Mouse (Mus musculus): ENCODE data around the gene Tmbim4. TPM values are rescaled to one million over a fixed set of nuclear protein-coding genes. Genes with fewer than 3 reads are reported as not detected.
A peak's percentile ranks its signal among the peaks of the same experiment; 100 is the strongest.
"Not testable (repeated sequence)": the region's sequence is repeated elsewhere in the genome, so short reads cannot be mapped to it uniquely, and the experiment has no call there.

Tmbim4 gene
- polyA plus RNA-seq, 1 experiment from 2014 or later: 187 TPM

DNA sequence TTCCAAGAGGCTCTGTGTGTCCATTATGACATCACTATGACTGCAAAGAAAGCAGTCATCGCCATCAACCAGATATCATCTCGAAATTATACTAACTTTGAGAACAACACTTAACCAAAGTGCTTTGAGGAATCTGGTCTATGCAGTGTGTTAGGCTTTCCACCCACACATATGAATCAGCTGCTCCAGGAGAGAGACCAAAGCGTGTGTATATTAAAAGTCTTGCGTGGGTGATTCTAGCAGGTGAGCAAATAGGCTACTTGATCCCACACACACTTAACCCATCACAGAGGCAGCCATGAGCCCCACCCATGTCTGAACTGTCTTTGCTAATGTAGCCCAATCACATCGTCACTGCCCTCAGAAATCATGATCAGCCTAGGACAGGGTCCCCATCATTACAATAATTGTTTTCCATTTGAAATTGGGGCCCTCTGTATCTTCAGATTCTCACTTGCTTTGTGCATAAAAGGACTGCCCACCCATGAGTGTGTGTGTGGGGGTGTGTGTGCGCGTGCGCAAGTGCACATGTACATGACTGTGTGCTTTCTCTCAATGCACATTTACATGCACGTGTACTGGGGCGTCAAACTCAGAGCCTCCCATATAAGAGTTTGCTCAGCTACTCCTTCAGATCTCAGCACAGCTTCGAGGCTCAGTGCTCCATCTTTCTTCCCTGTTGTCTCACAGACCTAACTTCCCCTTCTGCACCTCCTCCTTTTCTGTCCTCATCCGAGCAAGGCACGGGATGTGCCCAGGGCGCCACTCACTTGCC, 4.1 kb upstream of the Tmbim4 start:
- CTCF ChIA-PET: no interaction called here
- in situ Hi-C loops (cut with MboI; ENCODE audit: low pct_unique_long_range_greater_than_20kb): no loop called here
- POLR2A ChIA-PET: no interaction called here
- H3K27me3 ChIP-seq: no peaks in the 10 kb centered on the region
- DNase-seq (ENCODE audit: low read depth, low spot score) (no peak), ATAC-seq (no peak)
- TF ChIP-seq CTCF (IDR thresholded peaks at IDR 0.05): no peak

DNA sequence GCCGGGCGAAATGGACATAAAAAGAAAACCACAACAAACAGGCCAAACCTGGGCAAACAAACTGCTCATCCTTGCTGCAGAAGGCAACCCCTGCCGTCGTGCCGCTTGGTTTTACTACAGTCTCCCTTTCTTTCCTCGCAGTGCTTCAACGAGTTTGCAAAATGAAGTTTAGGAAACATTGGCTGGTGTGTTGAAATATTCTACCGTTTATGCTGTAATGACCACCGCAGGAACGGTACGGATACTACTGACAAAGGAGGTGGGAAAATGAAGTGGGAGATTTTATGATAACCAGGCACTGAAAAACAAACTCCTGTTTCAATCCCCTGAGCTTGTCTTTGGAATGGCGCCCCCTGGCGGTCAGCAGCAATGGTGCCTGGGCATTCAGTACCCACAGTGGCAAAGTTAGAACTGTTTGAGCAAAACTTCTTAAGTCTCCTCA, 592 bp downstream of the Tmbim4 start, which contains the start of gene Irak3:
Gene Irak3, minus strand, starts transcription at position 170 of the 442 bp plus-strand sequence.
- POLR2A ChIA-PET: no interaction called here

DNA sequence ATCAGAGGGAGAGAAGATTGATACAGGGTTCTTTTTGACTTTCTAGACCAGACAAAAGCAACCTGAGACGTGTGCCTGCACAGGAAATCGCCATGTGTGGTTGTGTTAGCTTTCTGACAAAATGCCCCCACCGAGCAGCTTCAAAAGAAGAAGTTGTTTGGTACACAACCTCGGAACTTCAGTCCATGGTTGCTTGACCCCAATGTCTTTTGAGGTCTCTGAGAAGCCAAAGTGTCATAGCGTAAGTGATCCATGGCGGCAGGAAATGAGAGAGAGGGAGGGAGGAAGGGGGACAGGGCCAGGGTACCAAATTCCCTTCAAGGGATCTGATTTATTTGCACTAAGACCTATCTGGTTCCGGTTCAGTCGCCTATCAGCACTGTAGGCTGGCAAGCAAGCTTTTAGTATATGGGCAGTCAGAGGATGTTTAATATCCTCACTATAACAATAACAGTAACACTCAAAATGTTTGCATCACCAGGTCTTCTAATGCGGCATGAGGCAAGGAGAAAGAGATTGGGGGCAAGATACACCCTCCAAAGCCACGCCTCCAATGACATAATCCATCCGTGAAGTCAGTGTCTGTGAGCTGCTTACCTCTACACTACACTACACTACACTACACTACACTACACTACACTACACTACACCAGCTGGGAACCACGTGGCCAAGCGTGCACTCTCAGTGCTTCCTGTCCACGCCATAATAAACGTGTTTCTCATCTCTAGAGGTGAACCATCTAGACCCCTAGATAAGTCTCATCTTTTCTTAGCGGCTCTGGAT, 1.3 kb downstream of the Tmbim4 start:
- H3K27me3 ChIP-seq: peaks cover 4% of the 10 kb centered on the region
- ChIA-PET POLR2A (interaction anchor here (0.6 kb wide), 1 partner anchor 116 kb away, joined by 7 read pairs; no protein-coding TSS in a partner anchor), CTCF (interaction anchor here (1.8 to 2.4 kb wide), 2 partner anchors 10 to 20 kb away, joined by 5 to 9 read pairs; no protein-coding TSS in a partner anchor)
- in situ Hi-C loops (cut with MboI; ENCODE audit: low pct_unique_long_range_greater_than_20kb): no loop called here
- TF ChIP-seq CTCF (IDR thresholded peaks at IDR 0.05): no peak
- ATAC-seq (no peak), DNase-seq (ENCODE audit: low read depth, low spot score) (no peak)

More for the DNA sequence above, 592 bp downstream of the Tmbim4 start, which contains the start of gene Irak3:
- CTCF ChIA-PET: interaction anchor here (2.4 kb wide), 1 partner anchor 9 kb away, joined by 9 read pairs; no protein-coding TSS in a partner anchor
- DNase-seq (ENCODE audit: low read depth, low spot score): no peak
- TF ChIP-seq CTCF (IDR thresholded peaks at IDR 0.05): peak; percentile 93
- in situ Hi-C loops (cut with MboI; ENCODE audit: low pct_unique_long_range_greater_than_20kb): no loop called here
- no peak for ATAC-seq
- H3K27me3 ChIP-seq: peaks cover 4% of the 10 kb centered on the region

DNA sequence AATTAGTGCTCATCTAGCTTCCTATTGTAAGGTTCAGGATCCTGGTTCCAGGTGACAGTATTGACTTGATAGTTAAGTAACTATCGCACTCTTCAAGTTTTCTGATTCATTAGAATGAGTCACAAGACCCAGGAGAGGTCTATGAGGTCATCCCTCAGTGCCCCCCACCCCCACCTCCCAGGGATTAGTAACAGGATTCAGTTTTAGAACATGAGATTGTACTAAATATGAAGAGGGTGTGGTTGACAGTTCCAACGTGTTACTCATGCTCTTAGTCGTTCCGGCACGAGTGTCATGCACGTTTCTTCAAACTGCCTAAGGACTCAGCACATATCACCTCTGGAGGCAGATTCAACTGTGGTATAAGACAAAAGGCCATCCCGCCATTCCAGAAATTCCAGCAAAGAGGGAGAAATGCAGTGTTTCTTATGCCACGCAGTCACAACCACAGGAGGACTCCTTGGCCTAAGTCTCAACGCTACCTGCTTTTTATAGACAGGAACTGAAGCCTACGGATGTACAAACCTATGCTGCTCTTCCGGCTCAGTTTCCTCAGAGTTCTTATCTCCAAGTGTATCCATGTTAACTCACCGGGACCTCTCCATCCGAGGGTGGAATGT, 3.3 kb downstream of the Tmbim4 start:
- ATAC-seq: no peak
- ChIA-PET POLR2A (no interaction called here), CTCF (interaction anchor here (1.8 kb wide), 1 partner anchor 22 kb away, joined by 5 read pairs; no protein-coding TSS in a partner anchor)
- in situ Hi-C loops (cut with MboI; ENCODE audit: low pct_unique_long_range_greater_than_20kb): no loop called here
- H3K27me3 ChIP-seq: peaks cover 4% of the 10 kb centered on the region
- no peak for DNase-seq (ENCODE audit: low read depth, low spot score)
- TF ChIP-seq CTCF (IDR thresholded peaks at IDR 0.05): no peak

DNA sequence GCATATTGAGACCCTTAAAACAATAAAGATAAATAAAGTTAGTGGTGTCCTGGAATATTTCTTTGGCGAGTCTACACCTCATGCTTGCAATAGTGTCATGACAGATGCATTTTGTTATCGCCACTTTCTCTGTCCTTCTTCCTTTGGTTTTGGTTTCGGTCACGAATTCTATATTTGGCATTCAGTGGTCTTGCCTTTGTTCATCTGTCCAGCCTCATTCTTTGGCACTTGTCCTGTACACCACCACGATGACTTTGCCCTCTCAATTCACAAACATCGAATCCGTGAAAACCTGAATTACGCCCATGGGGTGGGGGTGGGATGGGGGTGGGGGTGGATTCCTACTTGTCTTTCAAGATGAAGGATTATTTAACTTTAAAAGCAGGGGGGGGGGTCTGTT, 6.6 kb downstream of the Tmbim4 start:
- POLR2A ChIA-PET: no interaction called here
- no peak for TF ChIP-seq CTCF (IDR thresholded peaks at IDR 0.05)
- no peak for ATAC-seq
- in situ Hi-C loops (cut with MboI; ENCODE audit: low pct_unique_long_range_greater_than_20kb): no loop called here
- DNase-seq (ENCODE audit: low read depth, low spot score): no peak
- H3K27me3 ChIP-seq: peaks cover 4% of the 10 kb centered on the region
- CTCF ChIA-PET: no interaction called here

DNA sequence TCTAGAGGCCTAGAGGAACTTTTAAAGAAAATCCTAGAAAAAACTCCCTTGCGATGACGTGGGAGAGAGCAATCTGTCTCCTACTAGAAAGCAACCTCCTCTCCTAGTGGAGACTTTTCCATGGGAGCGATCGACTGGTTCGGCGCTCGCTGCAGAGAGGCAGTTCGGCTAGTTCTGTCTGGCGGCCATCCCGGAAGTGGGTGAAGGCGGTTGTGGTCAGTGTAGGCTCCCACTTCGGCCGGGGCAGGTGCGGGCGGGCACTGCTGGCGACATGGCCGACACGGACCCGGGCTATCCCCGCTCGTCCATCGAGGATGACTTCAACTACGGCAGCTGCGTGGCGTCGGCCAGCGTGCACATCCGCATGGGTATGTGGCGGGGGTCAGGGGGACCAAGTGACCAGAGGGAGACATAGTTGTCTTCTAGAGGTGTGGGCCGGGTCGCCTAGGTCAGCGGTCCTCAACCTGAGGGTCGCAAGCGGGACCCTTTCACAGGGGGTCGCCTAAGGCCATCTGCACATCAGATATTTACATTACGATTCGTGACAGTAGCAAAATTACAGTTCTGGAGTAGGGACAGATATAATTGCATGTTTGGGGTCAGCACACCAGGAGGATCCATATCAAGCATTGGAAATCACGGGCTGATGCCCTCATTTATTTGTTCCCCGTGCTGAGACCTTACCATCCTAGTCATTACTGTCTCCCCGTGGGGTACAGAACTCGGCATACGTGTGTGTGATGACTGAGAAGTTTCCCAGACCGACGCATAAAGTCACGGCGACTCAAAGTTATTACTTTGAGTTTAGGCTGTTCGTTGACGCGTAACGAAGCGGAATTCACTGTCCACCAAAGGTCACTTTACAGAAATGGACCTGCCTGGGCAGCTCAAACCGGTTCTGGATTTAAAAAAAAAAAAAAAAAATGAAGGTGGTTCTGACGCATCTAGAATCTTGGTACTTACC, 7.5 kb downstream of the Tmbim4 start:
- CTCF ChIA-PET: no interaction called here
- POLR2A ChIA-PET: interaction anchor here (0.6 to 0.7 kb wide), 2 partner anchors 137 to 1217 kb away, joined by 3 read pairs; no protein-coding TSS in a partner anchor
- DNase-seq (ENCODE audit: low read depth, low spot score) (no peak), ATAC-seq (peak; percentile 89)
- peaks cover 4% of the 10 kb centered on the region for H3K27me3 ChIP-seq
- TF ChIP-seq CTCF (IDR thresholded peaks at IDR 0.05): no peak
- in situ Hi-C loops (cut with MboI; ENCODE audit: low pct_unique_long_range_greater_than_20kb): no loop called here

DNA sequence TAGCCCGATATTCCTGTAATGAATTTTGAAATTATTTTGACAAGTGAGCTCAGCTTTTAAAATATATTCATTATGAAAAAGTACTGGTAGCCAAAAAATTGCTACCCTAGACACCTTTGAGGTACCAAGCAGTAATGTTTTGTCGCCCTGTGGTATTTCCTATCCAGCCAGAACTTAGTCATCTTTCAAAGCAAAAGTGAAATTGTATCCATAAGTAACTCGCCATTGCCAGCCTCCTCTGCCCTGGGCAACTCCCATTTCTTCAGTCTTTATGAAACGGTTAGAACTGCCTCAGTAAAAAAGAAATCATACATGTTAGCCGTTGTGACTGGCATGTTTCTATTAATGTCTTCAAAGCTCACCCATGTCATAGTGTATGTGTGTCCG, 8.1 kb downstream of the Tmbim4 start:
- H3K27me3 ChIP-seq: peaks cover 4% of the 10 kb centered on the region
- TF ChIP-seq CTCF (IDR thresholded peaks at IDR 0.05): no peak
- DNase-seq (ENCODE audit: low read depth, low spot score): no peak
- in situ Hi-C loops (cut with MboI; ENCODE audit: low pct_unique_long_range_greater_than_20kb): no loop called here
- POLR2A ChIA-PET: interaction anchor here (0.6 to 0.7 kb wide), 2 partner anchors 137 to 1216 kb away, joined by 3 read pairs; no protein-coding TSS in a partner anchor
- CTCF ChIA-PET: no interaction called here
- peak; percentile 34 for ATAC-seq

DNA sequence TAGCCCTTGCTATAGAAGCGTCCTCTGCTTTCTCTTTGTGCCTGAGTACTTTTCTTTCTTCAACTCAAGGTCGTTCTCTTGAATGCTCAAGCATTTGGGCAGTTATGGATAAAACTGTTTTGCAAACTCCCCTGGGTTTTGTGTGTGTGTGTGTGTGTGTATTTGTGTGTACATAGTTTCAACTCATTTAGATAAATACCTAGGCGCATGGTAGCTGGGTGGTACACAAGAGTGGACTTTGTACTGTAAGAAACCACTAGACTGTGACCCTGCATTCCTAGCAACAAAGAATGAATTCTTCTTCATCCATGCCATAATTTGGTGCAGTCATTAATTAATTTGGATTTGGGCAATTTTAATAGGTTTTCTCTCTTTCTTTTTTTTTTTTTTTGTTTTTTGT, 8.7 kb downstream of the Tmbim4 start:
- peaks cover 4% of the 10 kb centered on the region for H3K27me3 ChIP-seq
- DNase-seq (ENCODE audit: low read depth, low spot score) (no peak), ATAC-seq (no peak)
- ChIA-PET CTCF (no interaction called here), POLR2A (no interaction called here)
- in situ Hi-C loops (cut with MboI; ENCODE audit: low pct_unique_long_range_greater_than_20kb): no loop called here
- TF ChIP-seq CTCF (IDR thresholded peaks at IDR 0.05): no peak

DNA sequence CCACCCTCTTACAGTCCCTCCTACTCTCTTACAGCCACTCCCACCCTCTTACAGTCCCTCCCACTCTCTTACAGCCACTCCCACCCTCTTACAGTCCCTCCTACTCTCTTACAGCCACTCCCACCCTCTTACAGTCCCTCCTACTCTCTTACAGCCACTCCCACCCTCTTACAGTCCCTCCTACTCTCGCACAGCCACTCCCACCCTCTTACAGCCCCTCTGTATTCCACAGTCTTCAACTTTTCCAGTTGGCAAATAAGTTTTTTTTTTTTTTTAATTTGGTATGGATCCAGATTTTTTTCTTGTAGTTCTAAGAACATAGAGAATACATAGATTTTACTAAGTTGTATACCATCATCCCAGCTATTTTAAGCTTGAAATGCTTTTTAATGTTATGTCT, 15.7 kb downstream of the Tmbim4 start:
- in situ Hi-C loops (cut with MboI; ENCODE audit: low pct_unique_long_range_greater_than_20kb); CTCF ChIA-PET; DNase-seq (ENCODE audit: low read depth, low spot score); H3K27me3 ChIP-seq; ATAC-seq: not testable (repeated sequence)
- POLR2A ChIA-PET: interaction anchor here (0.7 kb wide), 1 partner anchor 55 kb away, joined by 3 read pairs; no protein-coding TSS in a partner anchor
